Mouse (Mus musculus): ENCODE measurements at regions not wholly inside any gene's neighbourhood (a gene's known extent, or its start where the extent isn't known, plus 50 kb on each side); places are given as distances from the start of the nearest gene placed in this dataset.
A peak's percentile ranks its signal among the peaks of the same experiment; 100 is the strongest.

GRCm38 (mm10) chr4:89505368-89505819 lies 173.8 kb upstream of the Dmrta1 start:
- no peak for DNase-seq (ENCODE audit: low read depth, low spot score)

GRCm38 (mm10) chr4:89500232-89500631 lies 179.0 kb upstream of the Dmrta1 start:
- DNase-seq (ENCODE audit: low read depth, low spot score) = no peak

GRCm38 (mm10) chr4:89490947-89491346 lies 180.1 kb upstream of the Cdkn2b start:
- no peak for DNase-seq (ENCODE audit: low read depth, low spot score)

DNA sequence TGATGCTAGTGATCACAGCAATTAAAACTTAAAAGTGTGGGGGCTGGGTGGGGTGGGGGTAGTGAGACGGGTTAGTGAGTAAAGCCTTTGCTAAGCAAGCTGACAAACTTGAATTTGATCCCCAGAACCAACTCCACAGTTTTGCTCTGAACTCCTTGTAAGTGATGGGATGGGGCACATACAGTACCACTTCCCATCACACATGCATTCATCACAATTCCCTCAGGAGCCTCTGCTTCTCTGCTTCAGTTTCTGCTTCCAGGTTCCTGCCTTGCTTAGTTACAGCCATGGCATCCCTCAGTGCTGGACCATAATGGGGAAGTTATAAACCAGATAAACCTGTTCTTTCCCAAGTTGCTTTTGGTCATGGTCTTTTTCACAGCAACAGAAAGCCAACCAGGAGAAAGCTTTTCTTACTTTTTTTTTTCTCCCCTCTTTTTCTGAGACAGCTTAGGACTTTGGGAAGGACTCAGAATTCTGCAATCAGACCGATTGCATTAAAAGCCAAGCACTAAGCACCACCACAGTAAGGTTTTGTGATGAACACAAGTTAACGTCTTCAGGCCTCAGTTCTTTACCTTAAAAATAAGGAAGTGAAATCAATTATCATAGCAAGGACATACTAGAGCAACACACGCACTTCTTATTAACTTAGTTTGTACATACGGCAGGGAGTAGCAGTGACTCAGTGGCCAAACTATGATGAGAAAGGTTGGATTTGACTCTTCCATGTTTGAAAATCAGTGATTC lies 176.8 kb upstream of the Cdkn2b start:
- DNase-seq (ENCODE audit: low read depth, low spot score) = no peak

GRCm38 (mm10) chr4:89486963-89487362 lies 176.1 kb upstream of the Cdkn2b start:
- no peak for DNase-seq (ENCODE audit: low read depth, low spot score)

DNA sequence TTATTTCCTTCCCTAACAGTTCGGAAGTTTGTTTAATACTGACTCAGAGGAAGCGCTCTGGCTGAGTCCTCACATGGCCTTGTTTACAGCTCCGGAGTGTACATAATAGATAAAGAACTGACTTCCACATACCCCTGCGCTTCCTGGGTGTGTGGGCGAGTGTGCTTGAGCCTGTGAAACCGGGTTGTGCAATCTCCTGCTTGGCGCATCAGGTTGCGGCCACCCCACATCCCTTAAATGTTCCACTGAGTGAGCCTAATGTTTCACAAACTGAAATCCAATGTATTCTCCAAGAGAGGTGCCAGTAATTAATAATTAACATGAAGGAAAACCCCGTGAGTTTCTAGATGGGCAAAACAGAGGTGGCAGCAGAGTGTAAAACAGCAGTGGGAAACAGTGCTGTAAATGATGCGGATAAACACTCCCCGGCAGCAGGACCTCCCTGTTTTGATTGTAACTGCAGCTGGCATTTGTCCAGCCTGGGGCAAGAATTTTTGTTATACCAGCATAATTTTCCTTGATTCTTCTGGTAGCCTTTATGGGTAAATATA lies 175.2 kb upstream of the Cdkn2b start:
- DNase-seq (ENCODE audit: low read depth, low spot score) = no peak

- peak; percentile 29 for DNase-seq (ENCODE audit: low read depth, low spot score)
Observed at GRCm38 (mm10) chr4:89478646-89479237, 167.9 kb upstream of the Cdkn2b start.

DNA sequence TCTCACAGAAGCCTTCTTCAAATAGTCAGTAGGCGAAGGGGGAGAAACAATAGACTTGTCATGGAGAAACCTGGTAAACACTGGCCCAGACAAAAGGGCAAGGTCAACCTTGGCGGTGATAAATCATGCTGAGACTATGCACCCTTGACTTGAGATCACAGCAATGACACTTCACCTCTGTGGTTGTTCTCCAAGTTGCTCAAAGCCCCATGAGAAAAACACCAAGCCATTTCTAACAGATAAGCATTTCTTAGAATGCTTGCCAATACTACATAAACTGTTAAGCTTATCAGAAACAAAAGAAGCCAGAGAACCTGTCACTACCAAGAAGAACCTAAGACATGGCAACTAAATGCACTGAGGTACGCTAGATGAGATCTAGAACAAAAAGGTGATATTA lies 165.0 kb upstream of the Cdkn2b start:
- no peak for DNase-seq (ENCODE audit: low read depth, low spot score)

DNA sequence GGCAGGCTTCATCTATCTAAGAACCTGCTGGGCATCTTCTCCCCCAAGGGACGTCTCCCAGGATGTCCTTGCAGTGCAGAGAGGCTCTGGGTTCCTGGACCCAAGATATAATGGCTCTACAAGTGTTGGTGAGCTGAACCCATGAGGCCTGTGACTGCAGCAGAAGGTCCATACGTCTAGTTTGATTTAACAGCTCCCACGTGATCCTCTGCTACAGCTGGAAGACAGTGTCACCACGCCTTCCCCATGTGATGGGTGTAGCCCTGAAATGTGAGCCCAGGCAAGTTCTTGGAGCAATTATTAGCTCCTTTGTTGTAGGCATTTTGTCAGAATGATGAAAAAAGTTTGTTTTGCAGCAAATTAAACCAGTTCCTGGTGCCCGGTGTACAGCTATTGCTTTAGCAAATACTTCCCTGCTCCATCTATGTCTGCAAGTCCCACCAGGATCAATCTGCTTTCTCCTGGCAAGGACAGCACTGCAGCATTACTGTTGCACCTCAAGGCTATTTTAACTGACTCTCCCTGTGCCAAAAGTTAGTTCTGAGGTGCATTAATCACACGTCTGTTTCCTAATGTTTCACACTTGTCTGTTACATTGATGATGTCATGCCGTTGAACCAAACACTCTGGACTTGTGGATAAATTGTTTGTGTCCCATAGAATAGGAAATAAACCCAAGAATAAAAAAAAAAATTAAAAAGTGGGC lies 164.2 kb upstream of the Cdkn2b start:
- no peak for DNase-seq (ENCODE audit: low read depth, low spot score)

DNA sequence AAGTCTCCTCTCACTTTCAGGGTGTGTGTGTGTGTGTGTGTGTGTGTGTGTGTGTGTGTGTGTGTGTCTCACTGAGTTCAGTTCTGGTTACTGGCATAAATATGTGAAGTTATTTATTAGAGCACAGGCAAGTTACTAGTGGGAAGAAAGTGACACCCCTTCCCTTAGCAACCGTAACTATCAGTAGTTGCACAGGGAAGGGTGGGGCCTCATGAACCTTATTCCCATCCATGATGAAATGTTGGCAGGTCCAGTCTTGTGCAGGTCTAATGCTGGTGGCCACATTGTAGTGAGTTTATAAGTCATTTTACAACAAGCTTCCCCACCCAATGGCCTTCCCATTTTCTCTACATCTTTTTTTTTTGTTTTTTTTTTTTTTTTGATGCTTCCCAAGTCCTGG lies 160.6 kb upstream of the Cdkn2b start:
- DNase-seq (ENCODE audit: low read depth, low spot score) = no peak

- no peak for DNase-seq (ENCODE audit: low read depth, low spot score)
Observed at GRCm38 (mm10) chr4:89470756-89471155, 159.9 kb upstream of the Cdkn2b start.

- DNase-seq (ENCODE audit: low read depth, low spot score) = peak; percentile 54
Observed at GRCm38 (mm10) chr4:89469883-89470282, 159.0 kb upstream of the Cdkn2b start.

- no peak for DNase-seq (ENCODE audit: low read depth, low spot score)
Observed at GRCm38 (mm10) chr4:89469406-89469805, 158.6 kb upstream of the Cdkn2b start.

DNA sequence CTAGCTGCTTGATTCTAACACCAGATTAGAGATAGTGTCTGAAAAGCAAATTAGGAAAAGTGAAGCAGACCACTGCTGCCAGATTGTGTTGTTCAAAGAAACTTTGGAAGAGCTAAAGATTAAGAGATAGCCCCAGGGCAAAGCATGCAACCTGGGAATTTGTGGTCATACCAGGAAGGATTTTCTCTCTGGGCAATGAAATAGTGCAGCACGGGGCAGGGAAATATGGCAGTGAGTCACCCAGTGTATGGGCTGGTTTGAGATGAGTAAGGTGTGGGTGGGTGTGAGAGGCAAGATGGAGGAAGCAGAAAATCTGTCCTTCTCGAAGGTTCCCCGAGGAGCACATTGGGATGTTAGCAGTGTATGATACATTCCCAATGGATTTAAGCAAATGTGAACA lies 155.9 kb upstream of the Cdkn2b start:
- DNase-seq (ENCODE audit: low read depth, low spot score) = no peak

DNA sequence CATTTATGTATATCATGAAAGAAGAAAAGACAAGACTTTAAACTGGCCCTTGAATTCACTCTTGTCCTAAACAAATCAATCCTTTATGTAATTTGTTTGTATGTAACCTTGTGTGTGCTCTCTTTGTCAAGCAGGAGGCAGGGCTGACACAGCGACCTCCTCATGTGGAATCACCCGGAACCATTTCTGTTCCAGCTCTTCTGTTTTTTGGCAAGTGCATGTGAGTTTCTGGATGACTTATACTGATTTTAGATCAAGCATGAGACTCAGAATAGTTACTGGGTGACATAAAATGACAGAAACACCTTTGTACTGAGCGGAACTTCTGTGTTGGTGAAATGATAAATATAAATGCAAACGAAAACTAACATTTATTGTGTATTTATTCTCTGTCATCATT lies 152.3 kb upstream of the Cdkn2b start:
- no peak for DNase-seq (ENCODE audit: low read depth, low spot score)

DNA sequence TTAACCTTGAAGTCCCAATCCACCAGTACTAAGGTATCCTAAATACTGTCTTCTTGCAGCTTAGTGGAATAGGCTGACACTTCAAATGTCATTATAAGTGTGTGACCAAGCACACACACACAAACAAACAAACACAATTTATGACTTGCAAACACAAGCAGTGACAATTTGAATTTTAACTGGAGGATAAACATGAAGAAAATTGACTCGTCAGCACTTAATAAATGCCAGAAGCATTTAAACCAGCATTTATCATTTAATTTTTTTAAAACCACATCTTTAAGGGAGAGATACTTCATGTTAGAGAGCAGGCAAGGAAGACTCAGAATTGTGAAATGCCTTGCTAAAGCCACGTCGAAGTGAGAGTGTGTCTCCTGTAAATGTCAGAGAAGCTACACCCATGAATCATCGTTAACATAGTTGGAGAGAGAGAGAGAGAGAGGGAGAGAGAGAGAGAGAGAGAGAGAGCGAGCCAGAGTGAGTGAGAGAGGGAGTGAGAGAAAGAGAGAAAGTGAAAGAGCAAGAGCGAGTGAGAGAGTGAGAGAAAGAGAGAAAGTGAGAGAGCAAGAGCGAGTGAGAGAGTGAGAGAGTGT lies 149.4 kb upstream of the Cdkn2b start:
- no peak for DNase-seq (ENCODE audit: low read depth, low spot score)

DNA sequence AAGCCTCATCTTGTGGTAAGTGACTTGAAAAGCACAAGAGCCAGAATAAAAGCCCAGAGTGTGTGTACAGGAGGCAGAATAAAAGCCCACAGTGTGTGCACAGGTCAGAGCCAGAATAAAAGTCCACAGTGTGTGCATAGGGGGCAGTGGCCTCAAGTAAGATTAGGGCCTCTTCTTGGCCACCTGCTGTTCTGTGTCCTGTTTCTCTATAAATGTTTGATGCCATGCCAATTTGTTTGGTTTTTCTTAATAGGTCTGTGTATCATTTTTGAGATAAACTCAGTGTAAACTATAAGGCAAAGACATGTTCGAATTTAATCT lies 148.5 kb upstream of the Cdkn2b start:
- DNase-seq (ENCODE audit: low read depth, low spot score) = no peak

GRCm38 (mm10) chr4:89458628-89459345 lies 147.9 kb upstream of the Cdkn2b start:
- no peak for DNase-seq (ENCODE audit: low read depth, low spot score)

GRCm38 (mm10) chr4:89457861-89458260 lies 147.0 kb upstream of the Cdkn2b start:
- DNase-seq (ENCODE audit: low read depth, low spot score) = no peak

- no peak for DNase-seq (ENCODE audit: low read depth, low spot score)
Observed at GRCm38 (mm10) chr4:89454926-89455325, 144.1 kb upstream of the Cdkn2b start.

DNA sequence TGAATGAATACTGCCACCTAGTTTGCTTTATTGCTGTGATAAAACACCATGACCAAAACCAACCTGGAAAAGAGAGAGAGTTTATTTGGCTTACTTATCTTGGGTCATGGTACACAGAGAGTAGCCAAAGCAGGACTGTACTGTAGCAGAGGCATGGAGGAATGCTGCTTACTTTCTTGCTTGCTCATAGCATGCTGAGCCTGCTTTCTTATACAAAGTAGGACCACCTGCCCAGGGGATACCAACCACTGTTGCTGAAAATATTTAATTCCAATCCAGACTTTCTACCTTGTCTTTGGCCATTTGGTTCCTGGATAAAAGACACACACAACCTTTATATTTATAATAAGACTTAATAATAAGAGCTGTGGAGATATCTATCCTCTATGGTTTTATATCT lies 142.2 kb upstream of the Cdkn2b start:
- DNase-seq (ENCODE audit: low read depth, low spot score) = no peak

DNA sequence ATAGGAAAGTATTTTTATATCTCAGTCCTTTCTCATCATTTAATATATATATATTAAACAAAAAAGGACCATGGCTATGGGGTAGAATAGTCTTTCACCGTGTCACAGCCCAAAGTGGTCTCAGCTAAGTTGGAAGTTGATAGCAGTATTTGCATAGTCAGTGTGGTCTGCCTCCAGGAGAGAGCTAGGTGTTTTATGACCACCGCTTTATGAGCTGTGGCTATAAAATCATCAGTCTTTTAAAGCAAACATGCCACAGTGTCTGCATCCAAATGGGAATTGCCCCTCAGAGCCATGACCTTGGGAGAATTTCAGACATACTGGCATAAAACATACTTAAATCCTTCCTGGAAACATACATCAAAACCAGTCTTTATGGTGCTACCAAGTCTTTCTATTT lies 140.9 kb upstream of the Cdkn2b start:
- peak; percentile 58 for DNase-seq (ENCODE audit: low read depth, low spot score)

Data from forelimb bud, embryonic 11.5 days (tissue).